ENCODE assay signal across 18 mouse cellular contexts in the genomic region with DNA sequence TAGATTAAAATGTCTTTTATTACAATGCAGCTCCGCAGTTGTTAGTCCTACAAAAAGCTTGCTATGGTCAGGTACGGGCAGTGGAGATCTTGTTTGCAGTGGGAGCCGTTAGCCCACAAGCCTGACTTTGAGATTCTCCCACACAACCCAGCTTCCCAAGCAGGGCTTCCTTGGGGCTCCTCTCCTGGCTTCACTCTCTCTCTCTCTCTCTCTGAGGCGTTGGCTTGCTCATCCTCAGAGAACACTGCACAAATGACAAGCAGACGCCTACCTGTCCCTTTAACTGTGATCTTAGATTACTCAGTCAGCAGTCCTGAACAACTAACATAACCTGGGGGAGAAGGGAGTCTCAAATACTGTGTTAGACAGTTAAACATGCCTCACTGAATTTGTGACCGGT. TPM values are rescaled to one million over a fixed set of nuclear protein-coding genes. Genes with fewer than 3 reads are reported as not detected.
DNase-seq lines count a peak whose midpoint lies in the region; TF ChIP-seq lines count a peak whose summit lies in the region.
"Had no signal": no experiment of that assay in that cellular context is flagged by ENCODE, and none has a peak within 500 bp of the region (broad histone marks: within the 10 kb centered on the region; RNA-seq: fewer than 3 reads in every experiment).

No protein-coding gene starts in this region.

- no peak for TF ChIP-seq POLR2A in kidney, adult 2 months (IDR thresholded peaks at IDR 0.05; ENCODE audit: low read depth, low read length)

- peaks cover 4% of the 10 kb centered on the region for H3K36me3 ChIP-seq in kidney, adult 2 months (ENCODE audit: control insufficient read depth, insufficient read depth, low read length)
- H3K36me3 ChIP-seq: forebrain, embryonic 15.5 days had no signal

- H3K4me1 ChIP-seq in kidney, adult 2 months (ENCODE audit: control insufficient read depth, insufficient read depth, low read length): peaks cover 11% of the 10 kb centered on the region
- H3K4me1 ChIP-seq: embryonic facial prominence, embryonic 10.5 days; embryonic facial prominence, embryonic 12.5 days; forebrain, embryonic 13.5 days; forebrain, embryonic 15.5 days had no signal

- peak overlapping the region; percentile 35 for H3K27ac ChIP-seq in gastrocnemius, adult 2 months
- no peak overlapping the region for H3K27ac ChIP-seq in kidney, adult 2 months (ENCODE audit: insufficient read depth, low read depth, low read length)
- H3K27ac ChIP-seq: embryonic facial prominence, embryonic 10.5 days; embryonic facial prominence, embryonic 12.5 days; forebrain, embryonic 13.5 days; forebrain, embryonic 15.5 days had no signal

- no peak overlapping the region for H3K4me3 ChIP-seq in gastrocnemius, adult 2 months
- H3K4me3 ChIP-seq in kidney, adult 2 months (ENCODE audit: insufficient read depth, low read depth, low read length): no peak overlapping the region
- H3K4me3 ChIP-seq: embryonic facial prominence, embryonic 10.5 days; embryonic facial prominence, embryonic 12.5 days; forebrain, embryonic 13.5 days; forebrain, embryonic 15.5 days had no signal

- 71% methylated on average over 6 of the region's 6 CpGs for WGBS in kidney, adult 2 months

- intact Hi-C loops in gastrocnemius, adult 2 months (cut with DNase I): no loop called here

- no peak for TF ChIP-seq CTCF in gastrocnemius, adult 2 months (IDR thresholded peaks at IDR 0.05)
- no peak for TF ChIP-seq CTCF in kidney, adult 2 months (conservative IDR thresholded peaks at IDR 0.05; ENCODE audit: insufficient read depth, insufficient read length, low read depth, low read length)

- no peaks in the 10 kb centered on the region for H3K27me3 ChIP-seq in kidney, adult 2 months (replicated peaks; ENCODE audit: control insufficient read depth, insufficient read depth, low read length)
- H3K27me3 ChIP-seq: embryonic facial prominence, embryonic 12.5 days; forebrain, embryonic 13.5 days; forebrain, embryonic 15.5 days had no signal

- no peak for DNase-seq in gastrocnemius, adult 2 months
- DNase-seq in gastrocnemius, postnatal 10 days: no peak
- DNase-seq in left cerebral cortex, adult 9 months (ENCODE audit: low spot score in 2 of 2): peak; percentile 17 to 30
- no peak for DNase-seq in left cerebral cortex, adult 11 months (ENCODE audit: low spot score)
- peak; percentile 52 for DNase-seq in brain, adult 2 months (ENCODE audit: low read depth, low spot score)
- DNase-seq in kidney, adult 2 months: no peak
- DNase-seq: adrenal gland, adult 2 months; adrenal gland, postnatal 10 days; adrenal gland, postnatal 25 days; cerebellum, adult 11-12 months; cerebellum, adult 2 months; cerebellum, adult 9-10 months; cerebellum, postnatal 10 days; cerebellum, postnatal 25 days had no signal

RNA-seq across cellular contexts. Expression of gene St3gal6, which starts 36.2 kb away (rescaled TPM):
- 100 to 1,000 TPM; 140 to 170 TPM for total RNA-seq in gastrocnemius, adult 2 months (2021)
- total RNA-seq in gastrocnemius, postnatal 10 days (2021): 10 to 100 TPM; 37.3 to 40.5 TPM
- 32.5 and 36.6 TPM in 2 replicates for polyA plus RNA-seq in kidney, adult 2 months (2012; rRNA removed)

Comparison
In these comparisons a context has a peak if more than half of its experiments do, and no peak if none do; other contexts are left out.
1. DNase-seq: peak in left cerebral cortex, adult 9 months (2 of 2) and brain, adult 2 months (single experiment); none in gastrocnemius, adult 2 months (single experiment), gastrocnemius, postnatal 10 days (single experiment), left cerebral cortex, adult 11 months (single experiment) and kidney, adult 2 months (single experiment).